Comparison of ENCODE assay signal across 9 mouse cellular contexts in the genomic region with DNA sequence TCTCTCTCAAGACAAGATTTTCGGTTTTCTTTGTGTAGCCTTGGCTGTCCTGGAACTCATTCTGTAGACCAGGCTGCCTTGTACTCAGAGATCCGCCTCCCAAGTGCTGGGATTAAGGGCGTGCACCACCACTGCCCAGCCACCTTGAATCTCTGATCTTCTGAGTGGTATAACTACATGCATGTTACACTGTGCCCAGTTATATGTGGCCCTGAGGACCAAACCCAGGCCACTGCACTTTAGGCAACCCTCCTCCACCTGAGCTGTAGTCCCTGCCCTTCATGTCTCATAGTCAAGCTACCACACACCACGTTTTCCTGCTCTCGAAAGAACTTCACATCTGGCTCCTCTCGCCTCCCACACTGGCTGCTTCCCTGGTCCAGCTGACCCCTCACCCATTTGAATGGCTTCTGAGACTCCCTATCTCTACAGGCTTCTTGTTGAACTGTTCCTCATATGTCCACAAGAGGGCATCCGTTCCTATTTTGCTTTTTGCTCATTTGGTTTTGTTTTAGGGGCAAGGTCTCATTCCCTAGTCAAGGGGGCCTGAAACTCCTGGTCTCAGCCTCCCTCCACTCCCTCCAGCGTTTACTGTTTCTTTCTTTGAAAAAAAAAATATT. TPM values are rescaled to one million over a fixed set of nuclear protein-coding genes. Genes with fewer than 3 reads are reported as not detected.
DNase-seq lines count a peak whose midpoint lies in the region; ATAC-seq and TF ChIP-seq lines count a peak whose summit lies in the region.
"Had no signal": no experiment of that assay in that cellular context is flagged by ENCODE, and none has a peak within 500 bp of the region (broad histone marks: within the 10 kb centered on the region; RNA-seq: fewer than 3 reads in every experiment).

No protein-coding gene starts in this region.

- no peak overlapping the region for H3K9ac ChIP-seq in midbrain, embryonic 11.5 days (ENCODE audit: low read length)
- H3K9ac ChIP-seq: lung, embryonic 15.5 days had no signal

- no peaks in the 10 kb centered on the region for H3K9me3 ChIP-seq in G1E (replicated peaks)
- H3K9me3 ChIP-seq in midbrain, embryonic 11.5 days (ENCODE audit: control insufficient read depth, low read length) = no peaks in the 10 kb centered on the region
- H3K9me3 ChIP-seq: lung, embryonic 15.5 days had no signal

- peak; percentile 43 for TF ChIP-seq CTCF in G1E (IDR thresholded peaks at IDR 0.05; ENCODE audit: low read depth, low read length)

- DNase-seq in kidney, adult 9 months = peak; percentile 33
- DNase-seq in kidney, adult 11 months = no peak
- DNase-seq in G1E (ENCODE audit: low spot score) = no peak
- DNase-seq in forelimb bud, embryonic 11.5 days (ENCODE audit: low read depth, low spot score) = peak; percentile 65
- peak; percentile 92 for DNase-seq in midbrain, embryonic 11.5 days (ENCODE audit: low spot score, missing footprints)
- no peak for DNase-seq in adrenal gland, postnatal 4 days (ENCODE audit: low spot score in 2 of 2)
- no peak for DNase-seq in c-Kit-positive CD71-positive TER-119-positive erythroid progenitor cells, embryonic 14.5 days (ENCODE audit: low spot score)

- no peak overlapping the region for H3K27ac ChIP-seq in midbrain, embryonic 11.5 days (ENCODE audit: low read depth, low read length)
- H3K27ac ChIP-seq: lung, embryonic 15.5 days had no signal

- H3K36me3 ChIP-seq in G1E (replicated peaks) = peaks cover 32% of the 10 kb centered on the region
- peaks cover 3% of the 10 kb centered on the region; the same call in 1 of the 2 replicates for H3K36me3 ChIP-seq in midbrain, embryonic 11.5 days (ENCODE audit: control insufficient read depth, insufficient read depth, low read length)

- no peak overlapping the region for H3K4me3 ChIP-seq in G1E (ENCODE audit: low read depth, low read length)
- H3K4me3 ChIP-seq in midbrain, embryonic 11.5 days (ENCODE audit: low read depth, low read length) = no peak overlapping the region
- H3K4me3 ChIP-seq: lung, embryonic 15.5 days had no signal

- no peak overlapping the region for H3K4me2 ChIP-seq in midbrain, embryonic 11.5 days
- H3K4me2 ChIP-seq: lung, embryonic 15.5 days had no signal

- WGBS in midbrain, embryonic 11.5 days = 35% methylated on average over 8 of the region's 8 CpGs

- ATAC-seq in G1E (ENCODE audit: extremely low read depth, insufficient number of reproducible peaks, low FRiP score, poor library complexity, severe bottlenecking) = no peak; the same call in 1 of the 2 replicates
- ATAC-seq in midbrain, embryonic 11.5 days (ENCODE audit: low FRiP score) = peak; percentile 63
- no peak for ATAC-seq in inflammation-experienced regulatory T-cells, adult 6 months

- no peaks in the 10 kb centered on the region for H3K27me3 ChIP-seq in G1E (ENCODE audit: insufficient read depth, low read length)
- H3K27me3 ChIP-seq in midbrain, embryonic 11.5 days (ENCODE audit: control insufficient read depth, insufficient read depth, low read length) = no peaks in the 10 kb centered on the region
- H3K27me3 ChIP-seq: lung, embryonic 15.5 days had no signal

- peaks cover 1% of the 10 kb centered on the region; the same call in 1 of the 2 replicates for H3K4me1 ChIP-seq in G1E (ENCODE audit: insufficient read depth, low read depth, low read length)
- no peaks in the 10 kb centered on the region for H3K4me1 ChIP-seq in midbrain, embryonic 11.5 days (ENCODE audit: control insufficient read depth, insufficient read depth, low read length)
- H3K4me1 ChIP-seq: lung, embryonic 15.5 days had no signal

RNA-seq across cellular contexts. Expression of gene Strn4, which starts 11.2 kb away (rescaled TPM):
- 40.3 and 67.7 TPM in 2 replicates for total RNA-seq in G1E (2014; fragmentation: Nextera tagmentation)
- 33.8 and 38.9 TPM in 2 replicates for total RNA-seq in G1E (2017)
- 62.4 and 64.4 TPM in 2 replicates for polyA plus RNA-seq in G1E (2012)
- polyA plus RNA-seq in midbrain, embryonic 11.5 days (2014; fragmentation: Nextera tagmentation; extraction: Ambion mirVana) = 111 and 115 TPM in 2 replicates
- total RNA-seq in adrenal gland, postnatal 4 days (2021) = 100 to 1,000 TPM in 1 of 2 experiments, 10 to 100 TPM in 1; 96.9 to 106 TPM
- polyA plus RNA-seq in inflammation-experienced regulatory T-cells, adult 6 months (2017; shearing (Covaris generic)) = 10 to 100 TPM; 16.1 to 24.1 (median 19.7) TPM

RNA-seq across cellular contexts. Expression of gene Fkrp, which starts 12.0 kb away (rescaled TPM):
- total RNA-seq in G1E (2014; fragmentation: Nextera tagmentation) (12.3 and 18.0 TPM in 2 replicates), G1E (2017) (10.5 and 11.3 TPM in 2 replicates)
- 30.6 and 32.9 TPM in 2 replicates for polyA plus RNA-seq in G1E (2012)
- 24.3 and 25.9 TPM in 2 replicates for polyA plus RNA-seq in midbrain, embryonic 11.5 days (2014; fragmentation: Nextera tagmentation; extraction: Ambion mirVana)
- 10 to 100 TPM; 26.3 to 29.0 TPM for total RNA-seq in adrenal gland, postnatal 4 days (2021)
- polyA plus RNA-seq in inflammation-experienced regulatory T-cells, adult 6 months (2017; shearing (Covaris generic)) = 1 to 10 TPM; 5.7 to 9.6 (median 8.9) TPM

RNA-seq across cellular contexts. Expression of gene Slc1a5, which starts 23.4 kb away (rescaled TPM):
- 18.8 and 61.2 TPM in 2 replicates for total RNA-seq in G1E (2014; fragmentation: Nextera tagmentation)
- 5.9 and 7.1 TPM in 2 replicates for total RNA-seq in G1E (2017)
- polyA plus RNA-seq in G1E (2012) = 13.9 and 14.7 TPM in 2 replicates
- polyA plus RNA-seq in midbrain, embryonic 11.5 days (2014; fragmentation: Nextera tagmentation; extraction: Ambion mirVana) = 20.7 and 23.2 TPM in 2 replicates
- 10 to 100 TPM; 60.8 to 61.0 TPM for total RNA-seq in adrenal gland, postnatal 4 days (2021)
- polyA plus RNA-seq in inflammation-experienced regulatory T-cells, adult 6 months (2017; shearing (Covaris generic)) = 100 to 1,000 TPM; 134 to 155 (median 155) TPM

RNA-seq across cellular contexts. Expression of gene Prkd2, which starts 38.2 kb away (rescaled TPM):
- total RNA-seq in G1E (2014; fragmentation: Nextera tagmentation) = 23.6 and 28.7 TPM in 2 replicates
- total RNA-seq in G1E (2017) = 3.9 and 4.4 TPM in 2 replicates
- 13.6 and 22.4 TPM in 2 replicates for polyA plus RNA-seq in G1E (2012)
- polyA plus RNA-seq in midbrain, embryonic 11.5 days (2014; fragmentation: Nextera tagmentation; extraction: Ambion mirVana) = 9.2 and 10.3 TPM in 2 replicates
- total RNA-seq in adrenal gland, postnatal 4 days (2021) = 10 to 100 TPM; 22.0 to 22.2 TPM
- 10 to 100 TPM; 38.3 to 51.4 (median 47.1) TPM for polyA plus RNA-seq in inflammation-experienced regulatory T-cells, adult 6 months (2017; shearing (Covaris generic))

Comparison
In these comparisons a context has a peak if more than half of its experiments do, and no peak if none do; other contexts are left out.
1. DNase-seq: peak in kidney, adult 9 months (single experiment), forelimb bud, embryonic 11.5 days (single experiment) and midbrain, embryonic 11.5 days (single experiment); none in kidney, adult 11 months (single experiment), G1E (single experiment), adrenal gland, postnatal 4 days (0 of 2) and c-Kit-positive CD71-positive TER-119-positive erythroid progenitor cells, embryonic 14.5 days (single experiment).